ENCODE assay signal across 7 mouse cellular contexts in genomic region chr5:100917252-100917774, GRCm38 (mm10).
DNase-seq lines count a peak whose midpoint lies in the region; TF ChIP-seq lines count a peak whose summit lies in the region.

No protein-coding gene starts in this region.

- intact Hi-C loops in gastrocnemius, postnatal 36 days (cut with DNase I) = loop anchor here (5.0 kb wide), 1 partner anchor 245 kb away; no protein-coding TSS in a partner anchor

- 0 out of 4 replicates have a peak, but pooled peaks cover 0 to 2% of the 10 kb centered on the region in 2 experiments for H3K4me1 ChIP-seq in MEL (ENCODE audit: control insufficient read depth in 1 of 2, insufficient read depth in 2 of 2, low read length in 2 of 2)
- H3K4me1 ChIP-seq in cerebellum, adult 2 months (ENCODE audit: control insufficient read depth, insufficient read depth, low read length) = no peaks in the 10 kb centered on the region

- WGBS in cerebellum, adult 2 months = 20% methylated on average over 15 of the region's 15 CpGs

- no peak for TF ChIP-seq POLR2A in MEL (IDR thresholded peaks at IDR 0.05; ENCODE audit: control insufficient read depth in 1 of 2, insufficient read depth in 1 of 2, low read depth in 1 of 2, low read length in 2 of 2, poor library complexity in 1 of 2)
- TF ChIP-seq POLR2A in cerebellum, adult 2 months (IDR thresholded peaks at IDR 0.05; ENCODE audit: borderline replicate concordance, insufficient read depth, low read length) = no peak

- peak overlapping the region; percentile 19 to 61; a peak in 3 of 4 replicates for H3K4me3 ChIP-seq in MEL (ENCODE audit: control insufficient read depth in 1 of 2, insufficient read depth in 1 of 2, low read depth in 2 of 2, low read length in 2 of 2)
- no peak overlapping the region for H3K4me3 ChIP-seq in cerebellum, adult 2 months (replicated peaks; ENCODE audit: insufficient read depth, low read depth, low read length)

- H3K9ac ChIP-seq in MEL (ENCODE audit: control insufficient read depth, low read depth, low read length, poor library complexity, severe bottlenecking) = no peak overlapping the region

- no peaks in the 10 kb centered on the region for H3K27me3 ChIP-seq in MEL (ENCODE audit: control insufficient read depth in 1 of 2, insufficient read depth in 2 of 2, low read length in 2 of 2)
- H3K27me3 ChIP-seq in cerebellum, adult 2 months (ENCODE audit: control insufficient read depth, insufficient read depth, low read length) = peaks cover 1% of the 10 kb centered on the region; the same call in 1 of the 2 replicates

- H3K79me2 ChIP-seq in MEL (ENCODE audit: control insufficient read depth, insufficient read depth, low read length, poor library complexity) = no peaks in the 10 kb centered on the region

- TF ChIP-seq CTCF in MEL (IDR thresholded peaks at IDR 0.05 in 2 of 3, conservative IDR thresholded peaks at IDR 0.05 in 1 of 3; ENCODE audit: control insufficient read depth in 1 of 3, insufficient read depth in 1 of 3, low read depth in 2 of 3, low read length in 3 of 3, poor library complexity in 1 of 3, severe bottlenecking in 1 of 3) = peak; percentile 95 to 100 (median 100); a peak in 5 of 6 replicates
- TF ChIP-seq CTCF in cerebellum, adult 2 months (IDR thresholded peaks at IDR 0.05; ENCODE audit: borderline replicate concordance, insufficient read depth, low read depth, low read length) = peak; percentile 79

- TF ChIP-seq RAD21 in MEL (IDR thresholded peaks at IDR 0.05; ENCODE audit: low read depth, low read length) = peak; percentile 39

- peaks cover 0 to 3% of the 10 kb centered on the region in 2 experiments; a peak in 1 of 4 replicates for H3K36me3 ChIP-seq in MEL (ENCODE audit: control insufficient read depth in 1 of 2, insufficient read depth in 2 of 2, low read length in 2 of 2)

- no peak overlapping the region for H3K27ac ChIP-seq in MEL (ENCODE audit: control insufficient read depth, low read depth, low read length)
- H3K27ac ChIP-seq in cerebellum, adult 2 months (ENCODE audit: insufficient read depth, low read length) = no peak overlapping the region

- TF ChIP-seq EP300 in MEL (IDR thresholded peaks at IDR 0.05; ENCODE audit: low read depth in 1 of 2, low read length in 2 of 2) = no peak

- H3K9me3 ChIP-seq in MEL (replicated peaks; ENCODE audit: insufficient read depth, low read length) = no peaks in the 10 kb centered on the region

- peak; percentile 68 for DNase-seq in CD4-positive helper T cell, adult 2 months (ENCODE audit: low read depth, low spot score)
- DNase-seq in MEL (ENCODE audit: low read depth, low spot score) = peak; percentile 80
- DNase-seq in cerebellum, adult 2 months = peak; percentile 24 to 56
- DNase-seq in gastrocnemius, postnatal 36 days = peak; percentile 13 to 33
- peak; percentile 48 to 80 for DNase-seq in kidney, postnatal 36 days
- DNase-seq in lung, postnatal 25 days (ENCODE audit: low spot score) = peak; percentile 32
- peak; percentile 78 for DNase-seq in right cerebral cortex, postnatal 4 days

TF ChIP-seq in MEL, 35 proteins besides CTCF, POLR2A, EP300 and RAD21:
- TF ChIP-seq ELF1 (IDR thresholded peaks at IDR 0.05; ENCODE audit: low read depth, low read length) (peak; percentile 18; the same call in 1 of the 2 replicates), MYB (IDR thresholded peaks at IDR 0.05; ENCODE audit: low read depth, low read length) (no peak), GATA1 (IDR thresholded peaks at IDR 0.05; ENCODE audit: low read depth, low read length) (peak; percentile 30; the same call in 1 of the 2 replicates), MAFK (IDR thresholded peaks at IDR 0.05; ENCODE audit: borderline replicate concordance, low read depth, low read length) (no peak), JUND (IDR thresholded peaks at IDR 0.05; ENCODE audit: low read depth, low read length) (no peak), MAX (IDR thresholded peaks at IDR 0.05; ENCODE audit: low read length) (peak; percentile 34; the same call in 1 of the 2 replicates), SMC3 (IDR thresholded peaks at IDR 0.05; ENCODE audit: low read depth, low read length) (peak; percentile 69), NRF1 (IDR thresholded peaks at IDR 0.05; ENCODE audit: insufficient read depth, low read depth, low read length, poor library complexity, severe bottlenecking) (no peak), MAZ (IDR thresholded peaks at IDR 0.05; ENCODE audit: low read depth, low read length) (peak; percentile 84), MXI1 (IDR thresholded peaks at IDR 0.05; ENCODE audit: low read depth, low read length) (peak; percentile 33; the same call in 1 of the 2 replicates)

Comparison
In these comparisons a context has a peak if more than half of its experiments do, and no peak if none do; other contexts are left out.
1. DNase-seq: peak in every context shown above with its lines; median percentile 80 in MEL; 78 in right cerebral cortex, postnatal 4 days; 68 in CD4-positive helper T cell, adult 2 months; 64 in kidney, postnatal 36 days; 40 in cerebellum, adult 2 months; 32 in lung, postnatal 25 days; 23 in gastrocnemius, postnatal 36 days.